Mouse (Mus musculus) T-helper 2 cell (primary cell): ENCODE measurements around the gene Edem2.
"Not testable (repeated sequence)": the region's sequence is repeated elsewhere in the genome, so short reads cannot be mapped to it uniquely, and the experiment has no call there.

ENCODE experiments used
- in situ Hi-C: fragments of 300-600 bp; cut with MboI, MseI; formaldehyde crosslinking; loops from one replicate; pipeline ENCODE4 v1.15.1; 2025; ENCODE audit warnings: high pct_unique_total_duplicates

The Edem2 gene

DNA sequence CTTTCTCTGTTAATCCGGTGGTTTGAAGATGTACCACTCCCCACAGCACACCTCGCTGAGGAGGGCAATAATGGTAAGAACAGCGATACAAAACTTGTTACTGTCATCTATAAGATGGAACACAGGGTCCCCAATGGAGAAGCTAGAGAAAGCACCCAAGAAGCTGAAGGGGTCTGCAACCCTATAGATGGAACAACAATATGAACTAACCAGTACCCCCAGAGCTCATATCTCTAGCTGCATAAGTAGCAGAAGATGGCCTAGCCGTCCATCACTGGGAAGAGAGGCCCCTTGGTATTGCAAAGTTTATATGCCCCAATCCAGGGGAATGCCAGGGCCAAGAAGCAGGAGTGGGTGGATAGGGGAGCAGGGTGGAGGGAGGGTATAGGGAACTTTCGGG is 6.5 kb upstream of the Edem2 start, which contains the start of gene Gm17581:
Gm17581 (minus strand) TSS at position 101 of the 400 bp plus-strand sequence.
- in situ Hi-C loops = not testable (repeated sequence)

DNA sequence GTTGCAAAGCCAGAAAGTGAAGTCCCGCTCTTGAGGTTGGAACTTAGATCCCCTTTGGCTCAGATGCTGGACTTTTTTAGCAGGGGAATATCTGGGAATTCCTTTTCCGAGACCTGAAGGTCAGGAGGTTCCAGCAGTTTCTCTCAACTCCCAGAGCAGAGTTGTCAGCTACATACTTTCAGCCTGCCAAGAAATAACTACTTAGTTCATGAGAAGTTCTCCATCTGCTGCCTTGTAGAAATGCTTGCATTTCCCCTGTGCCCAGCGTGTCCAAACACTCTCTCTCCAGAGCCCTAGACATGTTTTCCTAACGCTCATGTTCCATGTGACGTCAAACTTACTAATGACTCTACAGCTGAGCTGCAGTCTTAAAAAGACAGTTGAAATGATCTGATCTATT is 5.8 kb upstream of the Edem2 start:
- in situ Hi-C loops = no loop called here

- in situ Hi-C loops = no loop called here
Observed at GRCm38 (mm10) chr2:155728742-155729141, 533 bp downstream of the Edem2 start.

DNA sequence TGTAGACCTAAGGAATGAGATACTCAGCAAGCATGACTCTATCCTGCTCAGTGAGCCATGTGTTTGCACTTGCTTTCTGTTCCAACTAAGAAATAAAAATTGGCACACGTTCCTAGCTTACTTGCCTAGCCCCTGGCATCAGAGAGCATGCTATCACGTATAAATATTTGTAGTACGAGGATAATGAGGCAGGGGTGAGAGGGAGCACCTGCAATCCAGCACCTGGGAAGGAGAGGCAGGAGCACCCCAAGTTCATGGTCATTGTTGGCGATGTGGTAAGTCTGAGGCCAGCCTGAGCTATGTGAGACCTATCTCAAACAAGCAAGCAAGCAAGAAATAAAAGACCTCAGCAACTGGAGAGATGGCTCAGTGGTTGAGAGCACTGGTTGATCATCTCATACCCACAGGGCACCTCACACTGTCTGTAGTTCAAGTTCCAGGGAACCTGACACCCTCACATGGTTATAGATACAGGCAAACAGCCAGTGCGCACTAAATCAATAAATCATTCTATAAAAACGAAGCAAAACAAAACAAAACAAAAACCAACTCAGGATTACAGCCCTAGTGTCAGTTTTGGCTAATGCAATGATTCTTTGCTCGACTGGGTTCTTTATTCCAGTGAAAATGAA is 1.4 kb downstream of the Edem2 start:
- in situ Hi-C loops = no loop called here

- in situ Hi-C loops = no loop called here
Observed at GRCm38 (mm10) chr2:155726302-155726701, 3.0 kb downstream of the Edem2 start.

DNA sequence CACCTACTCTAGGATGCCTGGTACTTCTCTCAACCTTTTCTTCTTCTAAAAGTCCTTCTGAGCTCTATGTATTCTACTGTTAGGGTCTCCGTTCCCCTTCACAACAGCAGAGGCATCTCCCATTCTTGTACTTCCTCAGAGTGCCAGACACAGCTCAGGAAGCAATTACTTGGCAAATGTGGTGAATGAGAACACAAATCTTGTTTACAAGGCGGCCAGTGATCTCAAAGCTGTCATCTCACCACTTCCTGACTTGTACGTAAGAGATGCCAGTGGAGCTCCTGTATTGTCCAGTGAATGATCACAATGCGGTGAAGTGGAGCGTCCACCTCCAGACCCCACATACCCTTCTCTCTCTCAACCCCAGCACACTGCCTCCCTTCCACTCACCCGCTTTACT is 4.7 kb downstream of the Edem2 start:
- in situ Hi-C loops = no loop called here

DNA sequence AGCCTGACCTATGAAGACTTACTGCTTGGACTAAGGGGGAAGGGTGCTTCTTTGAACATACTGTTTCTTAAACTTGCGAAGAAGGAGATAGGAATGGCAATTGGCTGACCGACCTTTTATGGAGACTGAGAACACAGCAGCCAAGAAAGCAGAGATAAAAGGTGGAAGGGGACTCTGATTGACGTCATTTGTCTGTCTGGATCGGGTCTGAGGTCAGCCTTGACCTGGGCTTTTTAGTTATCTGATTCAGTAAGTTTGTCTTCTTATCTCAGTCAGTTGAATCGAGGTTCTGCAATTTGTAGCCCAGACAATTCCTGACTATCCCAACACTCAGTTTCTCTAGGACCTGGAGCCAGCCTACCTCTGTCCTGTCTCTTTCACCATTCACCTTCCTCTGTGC is 5.2 kb downstream of the Edem2 start:
- in situ Hi-C loops = no loop called here

- in situ Hi-C loops = no loop called here
Observed at GRCm38 (mm10) chr2:155720585-155720984, 8.7 kb downstream of the Edem2 start.

DNA sequence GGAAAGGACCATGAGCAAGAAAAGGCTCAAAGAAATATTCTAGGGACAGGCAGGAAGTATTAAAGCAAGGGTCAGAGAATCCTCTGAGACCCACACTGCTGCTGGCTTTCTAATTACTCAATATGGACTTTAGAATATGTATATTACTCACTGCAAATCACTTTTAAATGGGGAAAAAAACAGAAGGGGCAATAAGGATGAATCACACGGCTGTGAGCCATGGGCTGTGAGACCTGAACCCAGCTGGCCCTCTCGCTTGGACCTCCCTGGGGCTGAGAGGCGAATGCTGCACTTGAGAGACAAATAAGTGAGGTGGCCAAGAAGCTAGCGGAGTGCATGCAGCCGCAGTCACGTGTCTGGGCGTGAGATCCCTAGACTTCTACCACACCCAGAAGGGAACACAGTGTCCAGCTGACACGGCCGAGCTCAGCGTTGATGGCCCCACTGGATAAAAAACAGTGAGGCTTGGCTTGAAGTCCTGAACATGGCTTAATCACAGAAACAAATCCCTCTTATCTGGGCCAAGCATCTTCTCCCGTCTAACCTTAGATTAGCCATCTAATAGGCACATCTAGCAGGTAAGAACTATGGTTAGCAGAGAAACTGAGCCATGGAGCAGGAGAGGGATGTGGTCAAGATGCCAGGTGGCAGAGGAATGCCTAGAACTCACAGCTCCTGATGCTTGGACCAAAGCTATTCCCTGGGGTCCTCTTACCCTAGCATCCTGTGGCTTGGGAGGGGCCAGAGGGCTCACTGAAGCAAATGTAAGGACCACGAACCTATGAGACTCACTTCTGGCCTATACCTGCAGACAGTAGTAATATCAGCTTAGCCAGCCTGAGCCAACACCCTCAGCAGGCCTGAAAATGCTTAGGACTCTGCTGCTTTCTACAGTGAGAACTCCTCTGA is 11.9 kb downstream of the Edem2 start:
- in situ Hi-C loops = no loop called here

- in situ Hi-C loops = no loop called here
Observed at GRCm38 (mm10) chr2:155710557-155710956, 18.7 kb downstream of the Edem2 start.

DNA sequence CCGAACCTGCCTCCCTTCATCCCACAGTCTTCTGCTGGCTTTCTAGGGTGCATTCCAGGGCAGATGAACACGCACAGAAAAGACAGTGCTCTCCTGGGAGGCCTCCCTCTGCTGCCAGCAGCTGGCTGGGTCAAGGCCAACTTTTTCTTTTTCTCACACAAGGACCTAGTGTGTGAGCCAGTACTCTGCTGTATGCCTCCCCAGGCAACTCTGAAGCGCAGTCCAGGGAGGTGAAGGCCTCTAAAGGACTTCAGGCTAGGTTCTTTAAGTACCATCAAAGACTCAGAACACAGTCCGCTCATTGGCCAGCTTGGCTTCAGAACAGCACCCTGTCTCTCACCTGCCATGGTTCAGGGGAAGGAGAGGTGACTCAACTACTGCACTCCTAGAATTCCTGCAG is 22.0 kb downstream of the Edem2 start:
- in situ Hi-C loops = no loop called here

GRCm38 (mm10) chr2:155703630-155704029 is 25.6 kb downstream of the Edem2 start:
- in situ Hi-C loops = no loop called here

- in situ Hi-C loops = no loop called here
Observed at GRCm38 (mm10) chr2:155701399-155701919, 27.8 kb downstream of the Edem2 start.

- in situ Hi-C loops = not testable (repeated sequence)
Observed at GRCm38 (mm10) chr2:155698443-155698842, 30.8 kb downstream of the Edem2 start.

GRCm38 (mm10) chr2:155696851-155697250 is 32.4 kb downstream of the Edem2 start:
- in situ Hi-C loops = no loop called here

GRCm38 (mm10) chr2:155696091-155696558 is 33.1 kb downstream of the Edem2 start:
- in situ Hi-C loops = no loop called here

GRCm38 (mm10) chr2:155695316-155695715 is 34.0 kb downstream of the Edem2 start:
- in situ Hi-C loops = no loop called here

DNA sequence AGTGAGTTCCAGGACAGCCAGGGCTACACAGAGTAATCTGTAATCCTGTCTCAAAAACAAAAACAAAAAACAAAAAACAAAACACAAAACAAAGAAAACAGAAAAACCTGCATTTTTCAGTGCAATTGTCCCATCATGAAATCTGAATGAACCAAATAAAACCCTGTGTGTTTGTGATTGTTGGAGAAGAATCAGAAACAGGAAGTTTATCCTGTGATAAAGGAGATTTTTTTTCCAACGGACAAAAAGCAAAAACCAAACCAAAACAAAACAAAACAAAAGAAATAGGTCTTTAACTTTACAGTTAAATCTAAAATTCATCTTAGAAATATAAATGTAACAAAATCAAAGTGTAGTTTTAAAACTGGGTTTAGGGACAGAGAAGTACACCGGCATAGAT is 34.7 kb downstream of the Edem2 start:
- in situ Hi-C loops = loop anchor here (5.0 kb wide), 1 partner anchor 68 kb away; no protein-coding TSS in a partner anchor

DNA sequence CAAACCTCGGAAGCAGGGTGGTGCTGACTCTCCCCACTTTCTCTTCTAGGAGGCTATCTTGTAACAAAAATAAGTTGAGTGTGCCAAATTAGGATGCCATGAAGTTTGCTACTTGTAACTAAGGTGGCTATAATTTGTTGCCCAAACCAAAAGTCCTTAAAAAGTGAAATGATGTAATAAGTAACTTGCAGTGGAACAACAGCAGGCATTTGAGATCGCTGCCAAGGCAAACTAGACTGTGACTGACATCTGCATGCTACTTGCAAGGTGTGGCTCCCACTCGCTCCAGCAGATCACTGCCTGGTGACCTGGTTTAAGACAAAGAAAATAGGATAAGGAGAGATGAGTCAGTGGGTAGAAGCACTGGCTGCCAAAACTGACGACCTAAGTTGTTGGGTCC is 36.1 kb downstream of the Edem2 start:
- in situ Hi-C loops = loop anchor here (5.0 kb wide), 1 partner anchor 69 kb away; no protein-coding TSS in a partner anchor

GRCm38 (mm10) chr2:155691723-155692493 is 37.4 kb downstream of the Edem2 start, which contains the start of gene Trpc4ap:
Gene Trpc4ap, minus strand, starts transcription at chr2:155692384.
- in situ Hi-C loops = loop anchor here (5.0 kb wide), 1 partner anchor 70 kb away; no protein-coding TSS in a partner anchor

GRCm38 (mm10) chr2:155691336-155691722 is 37.9 kb downstream of the Edem2 start:
- in situ Hi-C loops = loop anchor here (5.0 kb wide), 1 partner anchor 71 kb away; no protein-coding TSS in a partner anchor
